Mouse (Mus musculus) stomach, postnatal 0 days (tissue): ENCODE measurements around the gene Btd. TPM values are rescaled to one million over a fixed set of nuclear protein-coding genes. Genes with fewer than 3 reads are reported as not detected.

Source experiments
- ATAC-seq: fragments of 200-750 bp; cut with Nextera tagmentation; 2 replicates; pipeline ENCODE4 v1.8.0; 2017; ENCODE audit not compliant: low FRiP score, low TSS enrichment
- DNase-seq: peaks from one replicate; pipeline ENCODE4 v3.0.0-alpha.2; 2016; ENCODE audit warnings: low spot score
- H3K27ac ChIP-seq: fragments of 300-500 bp; sonication (generic); replicated peaks from 2 replicates; pipeline ENCODE4 v1.5.1; 2014; ENCODE audit warnings: mild to moderate bottlenecking, control low read depth
- H3K27me3 ChIP-seq: fragments of 300-500 bp; sonication (generic); 2 replicates; pipeline ENCODE4 v1.6.1; 2014; ENCODE audit warnings: low read length; ENCODE audit not compliant: control insufficient read depth, insufficient read depth
- H3K36me3 ChIP-seq: fragments of 300-500 bp; sonication (generic); 2 replicates; pipeline ENCODE4 v1.6.1; 2014; ENCODE audit warnings: low read length, mixed read lengths; ENCODE audit not compliant: control insufficient read depth, insufficient read depth
- H3K4me1 ChIP-seq: fragments of 300-500 bp; sonication (generic); replicated peaks from 2 replicates; pipeline ENCODE4 v1.6.1; 2014; ENCODE audit warnings: antibody characterized with exemption; ENCODE audit not compliant: control insufficient read depth, insufficient read depth
- H3K4me2 ChIP-seq: fragments of 300-500 bp; sonication (generic); replicated peaks from 2 replicates; pipeline ENCODE4 v1.6.1; 2014; ENCODE audit warnings: low read depth, mild to moderate bottlenecking, control low read depth, moderate library complexity
- H3K4me3 ChIP-seq: fragments of 300-500 bp; sonication (generic); 2 replicates; pipeline ENCODE4 v1.5.1; 2014; ENCODE audit warnings: low read depth, low read length, control low read depth
- H3K9ac ChIP-seq: fragments of 300-500 bp; sonication (generic); 2 replicates; pipeline ENCODE4 v1.6.1; 2014; ENCODE audit warnings: mild to moderate bottlenecking, low read length, control low read depth, mixed read lengths
- H3K9me3 ChIP-seq: fragments of 300-500 bp; sonication (generic); 2 replicates; pipeline ENCODE4 v1.6.1; 2016; ENCODE audit warnings: low read length; ENCODE audit not compliant: control insufficient read depth
- CTCF ChIP-seq: IDR thresholded peaks from 2 replicates; pipeline ENCODE4 v1.5.1; 2016; ENCODE audit warnings: antibody characterized with exemption, low read depth, mild to moderate bottlenecking, moderate library complexity
- EP300 ChIP-seq: optimal IDR thresholded peaks from 2 replicates; pipeline ENCODE3; 2016; ENCODE audit warnings: antibody characterized with exemption
- WGBS: fragments of 180-500 bp; shearing (Covaris S2); extraction: QIAGEN DNeasy Blood & Tissue Kit; methylation state at CpG from one replicate; pipeline ENCODE4 v1.1.7; 2014; 5-methylcytosine and 5-hydroxymethylcytosine counted together
- polyA plus RNA-seq: library from polyadenylated mRNA; unstranded; fragments of >200 nt; fragmentation: Nextera tagmentation; extraction: Ambion mirVana; gene quantifications from 2 replicates; pipeline ENCODE4 v1.2.1, GENCODE M21; 2015

Btd gene
- polyA plus RNA-seq, 1 experiment from 2014 or later = 17.5 TPM

DNA sequence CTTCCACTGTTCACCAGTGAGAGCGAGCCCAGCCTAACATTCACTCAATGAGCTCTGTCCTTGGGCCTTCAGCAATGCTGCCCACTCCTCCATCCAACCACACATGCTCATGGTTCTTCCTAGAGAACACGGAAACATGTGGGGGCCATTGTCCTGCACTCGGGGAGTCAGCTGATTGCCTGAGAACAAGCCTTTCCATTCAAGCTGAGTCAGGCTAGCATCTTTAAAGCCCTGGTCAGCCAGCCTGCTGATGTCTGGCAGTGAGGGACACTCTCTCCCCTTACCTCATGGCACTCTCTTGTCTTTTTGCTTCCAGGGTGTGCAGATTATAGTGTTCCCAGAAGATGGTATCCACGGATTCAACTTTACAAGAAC lies 24.7 kb downstream of the Btd start:
- Histone ChIP-seq H3K9me3 (no peaks in the 10 kb centered on the region), H3K27me3 (no peaks in the 10 kb centered on the region), H3K4me1 (peaks cover 31% of the 10 kb centered on the region), H3K9ac (no peak overlapping the region), H3K27ac (peak overlapping the region; percentile 99), H3K4me2 (no peak overlapping the region), H3K4me3 (no peak overlapping the region), H3K36me3 (no peaks in the 10 kb centered on the region)
- 67% methylated on average over 4 of the region's 4 CpGs for WGBS
- no peak for ATAC-seq
- TF ChIP-seq EP300 = no peak
- no peak for TF ChIP-seq CTCF
- DNase-seq = no peak

DNA sequence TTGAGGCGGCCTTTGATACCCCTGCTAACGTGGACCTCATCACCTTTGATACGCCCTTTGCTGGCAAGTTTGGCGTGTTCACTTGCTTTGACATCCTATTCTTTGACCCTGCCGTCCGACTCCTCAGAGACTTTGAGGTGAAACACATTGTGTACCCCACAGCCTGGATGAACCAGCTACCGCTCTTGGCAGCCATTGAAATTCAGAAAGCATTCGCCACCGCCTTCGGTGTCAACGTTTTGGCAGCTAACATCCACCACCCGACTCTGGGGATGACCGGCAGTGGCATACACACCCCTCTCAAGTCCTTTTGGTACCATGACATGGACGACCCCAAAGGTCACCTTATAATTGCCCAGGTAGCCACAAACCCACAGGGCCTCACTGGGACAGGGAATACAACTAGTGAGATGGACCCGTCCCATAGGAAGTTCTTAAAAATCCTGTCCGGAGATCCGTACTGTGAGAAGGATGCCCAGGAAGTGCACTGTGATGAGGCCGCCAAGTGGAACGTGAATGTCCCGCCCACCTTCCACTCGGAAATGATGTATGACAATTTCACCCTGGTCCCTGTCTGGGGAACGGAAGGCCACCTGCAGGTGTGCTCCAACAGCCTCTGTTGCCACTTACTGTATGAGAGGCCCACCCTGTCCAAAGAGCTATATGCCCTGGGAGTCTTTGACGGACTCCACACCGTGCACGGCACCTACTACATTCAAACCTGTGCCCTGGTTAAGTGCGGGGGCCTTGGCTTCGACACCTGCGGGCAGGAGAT lies 26.3 kb downstream of the Btd start:
- no peak overlapping the region for H3K4me3 ChIP-seq
- no peak overlapping the region for H3K27ac ChIP-seq
- no peak for TF ChIP-seq EP300
- no peak for TF ChIP-seq CTCF
- peaks cover 26% of the 10 kb centered on the region for H3K4me1 ChIP-seq
- no peaks in the 10 kb centered on the region for H3K27me3 ChIP-seq
- ATAC-seq (no peak), DNase-seq (no peak)
- H3K9ac ChIP-seq = no peak overlapping the region
- no peaks in the 10 kb centered on the region for H3K9me3 ChIP-seq
- H3K4me2 ChIP-seq = no peak overlapping the region
- no peaks in the 10 kb centered on the region for H3K36me3 ChIP-seq
- 94% methylated on average over 28 of the region's 28 CpGs for WGBS

GRCm38 (mm10) chr14:31667741-31668140 lies 26.9 kb downstream of the Btd start:
- no peaks in the 10 kb centered on the region for H3K9me3 ChIP-seq
- no peak for ATAC-seq
- no peak for DNase-seq
- TF ChIP-seq CTCF = no peak
- TF ChIP-seq EP300 = no peak
- H3K36me3 ChIP-seq = no peaks in the 10 kb centered on the region
- H3K4me2 ChIP-seq = no peak overlapping the region
- 75% methylated on average over 6 of the region's 6 CpGs for WGBS
- peaks cover 20% of the 10 kb centered on the region for H3K4me1 ChIP-seq
- no peak overlapping the region for H3K9ac ChIP-seq
- no peaks in the 10 kb centered on the region for H3K27me3 ChIP-seq
- no peak overlapping the region for H3K27ac ChIP-seq
- H3K4me3 ChIP-seq = no peak overlapping the region

DNA sequence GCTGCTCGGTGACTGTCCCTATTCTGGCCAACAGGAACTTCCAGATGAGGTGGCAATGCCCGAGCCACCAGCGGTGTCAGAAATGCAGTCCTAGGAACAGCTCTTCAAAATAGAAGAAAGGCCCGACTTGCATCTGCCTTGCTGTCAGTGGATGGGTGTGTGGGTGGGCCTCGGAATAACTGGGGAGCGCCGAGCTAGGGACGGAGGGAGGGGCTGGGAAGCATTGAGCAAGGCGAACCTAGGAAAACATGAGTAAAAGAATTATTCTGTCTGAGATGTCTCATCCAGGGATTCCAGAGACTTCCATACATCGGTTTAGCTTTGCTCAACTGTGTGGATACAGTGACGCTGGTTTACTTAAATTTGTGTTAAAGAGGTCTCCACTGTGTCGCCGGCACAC lies 27.5 kb downstream of the Btd start:
- DNase-seq (no peak), ATAC-seq (no peak)
- H3K27me3 ChIP-seq = no peaks in the 10 kb centered on the region
- H3K27ac ChIP-seq = peak overlapping the region; percentile 49; the same call in 1 of the 2 replicates
- no peaks in the 10 kb centered on the region for H3K9me3 ChIP-seq
- H3K4me3 ChIP-seq = no peak overlapping the region
- no peaks in the 10 kb centered on the region for H3K36me3 ChIP-seq
- WGBS = 76% methylated on average over 13 of the region's 13 CpGs
- no peak overlapping the region for H3K9ac ChIP-seq
- peaks cover 15% of the 10 kb centered on the region for H3K4me1 ChIP-seq
- TF ChIP-seq EP300 (no peak), CTCF (no peak)
- H3K4me2 ChIP-seq = no peak overlapping the region

GRCm38 (mm10) chr14:31669161-31669611 lies 28.4 kb downstream of the Btd start:
- DNase-seq (peak; percentile 55), ATAC-seq (peak; percentile 75)
- H3K4me1 ChIP-seq = peaks cover 9% of the 10 kb centered on the region
- no peak for TF ChIP-seq EP300
- peak; percentile 25; the same call in 1 of the 2 replicates for TF ChIP-seq CTCF
- H3K9me3 ChIP-seq = no peaks in the 10 kb centered on the region
- no peaks in the 10 kb centered on the region for H3K27me3 ChIP-seq
- H3K4me2 ChIP-seq = peak overlapping the region; percentile 27; the same call in 1 of the 2 replicates
- WGBS = 25% methylated on average over 13 of the region's 13 CpGs
- no peaks in the 10 kb centered on the region for H3K36me3 ChIP-seq
- peak overlapping the region; percentile 84 for H3K27ac ChIP-seq
- H3K9ac ChIP-seq = peak overlapping the region; percentile 31; the same call in 1 of the 2 replicates
- H3K4me3 ChIP-seq = no peak overlapping the region
